Mouse (Mus musculus): ENCODE measurements around the gene Ddx28.

GRCm38 (mm10) chr8:105965266-105965904, 46.3 kb downstream of the Ddx28 start:
- TF ChIP-seq POLR2A (IDR thresholded peaks at IDR 0.05; ENCODE audit: low read depth, low read length) (no peak), CTCF (IDR thresholded peaks at IDR 0.05; ENCODE audit: extremely low read depth, insufficient read depth, insufficient read length, insufficient replicate concordance) (no peak)

Data from spleen, adult 2 months (tissue).